Mouse (Mus musculus): ENCODE results near the gene Slc43a2. TPM values are rescaled to one million over a fixed set of nuclear protein-coding genes. Genes with fewer than 3 reads are reported as not detected.

Gene Slc43a2
- total RNA-seq (2014; fragmentation: Nextera tagmentation) = 11.5 and 14.2 TPM in 2 replicates
- 3.8 and 4.2 TPM in 2 replicates for total RNA-seq (2017)
- 5.3 and 7.5 TPM in 2 replicates for polyA plus RNA-seq (2012)

DNA sequence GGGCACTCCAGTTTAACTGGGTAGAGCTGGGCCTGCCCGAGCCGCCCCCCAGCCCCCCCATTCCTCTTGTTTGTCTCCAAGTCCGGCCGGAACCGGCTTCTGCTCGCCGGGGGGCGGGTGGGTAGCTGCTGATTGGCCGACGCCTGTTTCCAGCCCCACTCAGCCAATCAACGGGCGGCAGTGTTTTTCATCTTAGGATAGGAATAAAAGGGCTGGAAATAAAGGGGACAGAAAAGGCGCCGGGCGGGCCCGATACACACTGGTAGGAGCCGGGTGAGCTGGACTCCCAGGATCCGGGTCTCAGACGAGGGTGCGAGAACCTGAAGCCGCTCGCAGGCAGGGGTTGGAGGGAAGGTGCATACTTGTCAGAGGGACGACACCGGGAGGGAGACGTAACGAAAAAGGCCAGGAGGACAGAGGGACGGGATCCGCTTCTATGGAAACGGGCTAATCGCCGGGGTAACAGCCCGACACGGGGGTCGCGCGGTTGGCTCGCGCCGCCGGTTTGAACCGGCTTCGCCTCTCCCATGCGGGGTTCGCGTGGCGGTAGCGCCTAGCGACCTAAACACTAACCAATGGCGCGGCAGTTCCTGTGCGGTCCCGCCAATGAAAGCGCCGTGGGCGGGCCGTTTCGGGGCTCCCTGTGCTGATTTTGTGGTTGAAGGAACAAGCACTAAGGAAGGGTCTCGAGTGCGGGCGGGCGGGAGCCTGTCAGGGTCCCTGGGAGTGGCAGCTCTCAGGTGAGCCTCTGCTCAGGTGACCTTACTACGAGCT is at the start of gene Slc43a2:
Gene Slc43a2, plus strand, starts transcription at position 226 of the 774 bp plus-strand sequence.
- Histone ChIP-seq H3K36me3 (replicated peaks) (peaks cover 12% of the 10 kb centered on the region), H3K4me3 (ENCODE audit: low read depth, low read length) (peak within 1 kb of the TSS; percentile 82), H3K9me3 (replicated peaks) (no peaks in the 10 kb centered on the region), H3K27me3 (ENCODE audit: insufficient read depth, low read length) (peaks cover 5% of the 10 kb centered on the region; the same call in 1 of the 2 replicates), H3K4me1 (ENCODE audit: insufficient read depth, low read depth, low read length) (peaks cover 62% of the 10 kb centered on the region)
- ATAC-seq (ENCODE audit: extremely low read depth, insufficient number of reproducible peaks, low FRiP score, poor library complexity, severe bottlenecking) = peak; percentile 58
- peak; percentile 99 for DNase-seq (ENCODE audit: low spot score)
- TF ChIP-seq CTCF (IDR thresholded peaks at IDR 0.05; ENCODE audit: low read depth, low read length) (no peak), GATA2 (IDR thresholded peaks at IDR 0.05; ENCODE audit: borderline replicate concordance, low read depth, low read length) (no peak), POLR2AphosphoS5 (IDR thresholded peaks at IDR 0.05; ENCODE audit: insufficient replicate concordance, low read depth, low read length) (no peak), GATA1 (IDR thresholded peaks at IDR 0.05; ENCODE audit: borderline replicate concordance, low read length) (no peak), TAL1 (conservative IDR thresholded peaks at IDR 0.05; ENCODE audit: low read depth, low read length) (no peak)

DNA sequence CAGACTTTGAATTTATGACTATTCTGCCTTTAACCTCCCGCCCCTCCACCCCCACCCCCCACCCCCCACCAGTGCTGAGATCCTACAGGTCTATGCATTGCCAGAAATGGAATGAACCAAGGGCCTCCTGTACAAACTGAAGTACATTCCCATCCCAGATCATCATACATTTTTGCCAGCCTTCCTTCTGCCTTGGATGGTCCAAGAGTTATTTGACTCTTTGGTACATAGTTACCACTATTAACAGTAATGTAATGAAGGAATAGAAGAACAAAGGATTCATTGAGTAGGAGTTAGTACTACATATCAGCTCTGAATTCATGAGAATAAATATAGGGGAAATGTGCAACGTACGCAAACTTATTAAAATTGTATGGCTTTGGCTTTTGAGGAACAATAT is 45.3 kb upstream of the Slc43a2 start:
- no peak for TF ChIP-seq TAL1 (conservative IDR thresholded peaks at IDR 0.05; ENCODE audit: low read depth, low read length)
- no peak for TF ChIP-seq GATA2 (IDR thresholded peaks at IDR 0.05; ENCODE audit: borderline replicate concordance, low read depth, low read length)
- no peak for TF ChIP-seq POLR2AphosphoS5 (IDR thresholded peaks at IDR 0.05; ENCODE audit: insufficient replicate concordance, low read depth, low read length)
- no peak for TF ChIP-seq GATA1 (IDR thresholded peaks at IDR 0.05; ENCODE audit: borderline replicate concordance, low read length)
- H3K9me3 ChIP-seq (replicated peaks) = no peaks in the 10 kb centered on the region
- H3K36me3 ChIP-seq (replicated peaks) = peaks cover 36% of the 10 kb centered on the region
- H3K4me1 ChIP-seq (ENCODE audit: insufficient read depth, low read depth, low read length) = peaks cover 31% of the 10 kb centered on the region
- ATAC-seq (ENCODE audit: extremely low read depth, insufficient number of reproducible peaks, low FRiP score, poor library complexity, severe bottlenecking) (no peak), DNase-seq (ENCODE audit: low spot score) (no peak)
- H3K4me3 ChIP-seq (ENCODE audit: low read depth, low read length) = peak overlapping the region; percentile 91; the same call in 1 of the 2 replicates
- H3K27me3 ChIP-seq (ENCODE audit: insufficient read depth, low read length) = no peaks in the 10 kb centered on the region

DNA sequence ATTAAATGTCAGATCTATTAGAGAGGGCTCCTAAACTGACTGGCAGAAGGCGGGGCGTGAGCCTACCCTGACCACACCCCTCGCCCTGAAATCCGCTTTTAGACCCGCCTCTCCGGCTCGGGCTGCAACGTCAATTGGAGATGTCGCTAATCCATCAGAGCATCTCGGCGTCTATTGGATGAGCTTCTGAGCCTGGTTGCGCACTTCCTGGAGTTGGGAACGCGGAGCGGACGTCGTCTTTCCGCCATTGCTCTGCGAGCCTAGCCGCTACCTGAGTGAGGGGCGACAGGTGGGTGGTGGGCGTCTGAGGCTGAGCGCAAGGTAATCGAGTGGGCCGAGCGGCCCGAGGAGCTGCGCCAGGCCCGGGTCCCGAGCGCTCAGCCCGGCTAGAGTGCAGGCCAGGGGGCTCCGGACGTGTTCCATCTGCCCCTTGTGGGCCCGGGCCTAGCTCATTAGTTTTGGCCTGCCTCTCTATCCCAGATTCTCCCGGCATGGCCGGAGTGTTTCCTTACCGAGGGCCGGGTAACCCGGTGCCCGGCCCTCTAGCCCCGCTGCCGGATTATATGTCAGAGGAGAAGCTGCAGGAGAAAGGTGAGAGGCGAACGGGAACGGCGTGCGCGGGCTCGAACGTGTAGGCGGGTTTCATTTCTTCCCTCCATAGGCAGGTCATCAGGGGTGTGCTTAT is 44.8 kb upstream of the Slc43a2 start, which contains the start of gene Prpf8:
Gene Prpf8, plus strand, starts transcription at position 216 of the 685 bp plus-strand sequence.
- TF ChIP-seq GATA2 (IDR thresholded peaks at IDR 0.05; ENCODE audit: borderline replicate concordance, low read depth, low read length) (no peak), GATA1 (IDR thresholded peaks at IDR 0.05; ENCODE audit: borderline replicate concordance, low read length) (no peak), POLR2AphosphoS5 (IDR thresholded peaks at IDR 0.05; ENCODE audit: insufficient replicate concordance, low read depth, low read length) (no peak), CTCF (IDR thresholded peaks at IDR 0.05; ENCODE audit: low read depth, low read length) (no peak), TAL1 (conservative IDR thresholded peaks at IDR 0.05; ENCODE audit: low read depth, low read length) (no peak)
- H3K4me1 ChIP-seq (ENCODE audit: insufficient read depth, low read depth, low read length) = peaks cover 31% of the 10 kb centered on the region
- DNase-seq (ENCODE audit: low spot score) (peak; percentile 91), ATAC-seq (ENCODE audit: extremely low read depth, insufficient number of reproducible peaks, low FRiP score, poor library complexity, severe bottlenecking) (peak; percentile 100)
- peak within 1 kb of the TSS; percentile 91 for H3K4me3 ChIP-seq (ENCODE audit: low read depth, low read length)
- peaks cover 42% of the 10 kb centered on the region for H3K36me3 ChIP-seq (replicated peaks)
- no peaks in the 10 kb centered on the region for H3K27me3 ChIP-seq (ENCODE audit: insufficient read depth, low read length)
- no peaks in the 10 kb centered on the region for H3K9me3 ChIP-seq (replicated peaks)

DNA sequence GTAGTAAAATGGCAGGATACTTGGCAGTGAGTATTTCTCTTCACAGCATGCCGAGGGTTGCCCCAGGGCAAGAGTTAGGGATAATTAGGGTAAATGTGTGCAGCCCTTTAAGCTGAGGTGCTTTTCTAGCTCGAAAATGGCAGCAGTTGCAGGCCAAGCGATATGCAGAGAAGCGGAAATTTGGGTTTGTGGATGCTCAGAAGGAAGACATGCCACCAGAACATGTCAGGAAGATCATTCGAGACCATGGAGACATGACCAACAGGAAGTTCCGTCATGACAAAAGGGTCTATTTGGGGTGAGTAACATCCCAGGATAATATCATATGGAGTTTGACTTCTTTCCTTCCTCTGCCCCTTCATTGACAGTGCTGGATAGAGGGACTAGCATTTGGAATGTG is 44.0 kb upstream of the Slc43a2 start:
- H3K27me3 ChIP-seq (ENCODE audit: insufficient read depth, low read length) = no peaks in the 10 kb centered on the region
- H3K4me3 ChIP-seq (ENCODE audit: low read depth, low read length) = peak overlapping the region; percentile 91
- TF ChIP-seq GATA2 (IDR thresholded peaks at IDR 0.05; ENCODE audit: borderline replicate concordance, low read depth, low read length) (no peak), TAL1 (conservative IDR thresholded peaks at IDR 0.05; ENCODE audit: low read depth, low read length) (no peak), POLR2AphosphoS5 (IDR thresholded peaks at IDR 0.05; ENCODE audit: insufficient replicate concordance, low read depth, low read length) (no peak), GATA1 (IDR thresholded peaks at IDR 0.05; ENCODE audit: borderline replicate concordance, low read length) (no peak), CTCF (IDR thresholded peaks at IDR 0.05; ENCODE audit: low read depth, low read length) (no peak)
- ATAC-seq (ENCODE audit: extremely low read depth, insufficient number of reproducible peaks, low FRiP score, poor library complexity, severe bottlenecking) (no peak), DNase-seq (ENCODE audit: low spot score) (no peak)
- no peaks in the 10 kb centered on the region for H3K9me3 ChIP-seq (replicated peaks)
- peaks cover 49% of the 10 kb centered on the region for H3K36me3 ChIP-seq (replicated peaks)
- peaks cover 31% of the 10 kb centered on the region for H3K4me1 ChIP-seq (ENCODE audit: insufficient read depth, low read depth, low read length)

DNA sequence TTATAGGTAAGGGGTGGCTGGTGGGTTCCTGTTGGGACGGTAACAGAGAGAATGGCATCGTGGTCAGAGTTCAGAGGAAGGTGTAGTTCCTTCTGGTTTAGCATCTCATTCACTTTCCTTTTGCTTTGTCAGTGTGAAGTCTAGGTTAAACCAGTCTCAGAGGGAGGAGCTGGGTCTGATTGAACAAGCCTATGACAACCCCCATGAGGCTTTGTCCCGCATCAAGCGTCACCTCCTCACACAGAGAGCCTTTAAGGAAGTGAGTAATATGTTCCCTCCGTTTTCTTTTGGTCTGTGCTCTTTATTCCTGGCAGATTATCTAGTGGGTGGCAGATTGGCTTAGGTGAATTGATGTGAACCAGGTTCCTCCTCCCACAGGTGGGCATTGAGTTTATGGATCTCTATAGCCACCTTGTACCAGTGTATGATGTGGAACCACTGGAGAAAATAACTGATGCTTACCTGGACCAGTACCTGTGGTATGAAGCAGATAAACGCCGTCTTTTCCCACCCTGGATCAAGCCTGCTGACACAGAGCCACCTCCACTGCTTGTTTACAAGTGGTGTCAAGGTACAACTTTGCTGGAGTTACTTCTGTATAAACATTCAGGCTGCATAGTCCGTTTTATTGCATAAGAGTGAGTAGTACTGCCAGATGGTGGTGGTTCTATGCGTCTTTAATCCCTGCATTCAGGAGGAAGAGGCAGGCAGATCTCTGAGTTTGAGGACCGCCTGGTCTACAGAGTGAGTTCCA is 37.0 kb upstream of the Slc43a2 start:
- Histone ChIP-seq H3K36me3 (replicated peaks) (peaks cover 99% of the 10 kb centered on the region), H3K9me3 (replicated peaks) (no peaks in the 10 kb centered on the region), H3K4me3 (ENCODE audit: low read depth, low read length) (no peak overlapping the region), H3K27me3 (ENCODE audit: insufficient read depth, low read length) (no peaks in the 10 kb centered on the region), H3K4me1 (ENCODE audit: insufficient read depth, low read depth, low read length) (peaks cover 33% of the 10 kb centered on the region)
- no peak for ATAC-seq (ENCODE audit: extremely low read depth, insufficient number of reproducible peaks, low FRiP score, poor library complexity, severe bottlenecking)
- DNase-seq (ENCODE audit: low spot score) = no peak
- TF ChIP-seq TAL1 (conservative IDR thresholded peaks at IDR 0.05; ENCODE audit: low read depth, low read length) (no peak), GATA2 (IDR thresholded peaks at IDR 0.05; ENCODE audit: borderline replicate concordance, low read depth, low read length) (no peak), POLR2AphosphoS5 (IDR thresholded peaks at IDR 0.05; ENCODE audit: insufficient replicate concordance, low read depth, low read length) (no peak), GATA1 (IDR thresholded peaks at IDR 0.05; ENCODE audit: borderline replicate concordance, low read length) (no peak), CTCF (IDR thresholded peaks at IDR 0.05; ENCODE audit: low read depth, low read length) (no peak)

All from G1E (cell line).